In genomic region chr7:70348064-70348976, GRCm38 (mm10) we compare ENCODE assay signal across 9 mouse cellular contexts. TPM values are rescaled to one million over a fixed set of nuclear protein-coding genes. Genes with fewer than 3 reads are reported as not detected.
DNase-seq lines count a peak whose midpoint lies in the region; ATAC-seq and TF ChIP-seq lines count a peak whose summit lies in the region.
"Had no signal": no experiment of that assay in that cellular context is flagged by ENCODE, and none has a peak within 500 bp of the region (broad histone marks: within the 10 kb centered on the region; RNA-seq: fewer than 3 reads in every experiment).

No protein-coding gene starts in this region.

- no peaks in the 10 kb centered on the region for H3K9me3 ChIP-seq in embryonic facial prominence, embryonic 13.5 days
- H3K9me3 ChIP-seq in midbrain, embryonic 16.5 days (replicated peaks; ENCODE audit: control insufficient read depth, low read length, poor library complexity, severe bottlenecking) = no peaks in the 10 kb centered on the region

- peak overlapping the region; percentile 60 for H3K27ac ChIP-seq in heart, adult 2 months
- peak overlapping the region; percentile 90; the same call in 1 of the 2 replicates for H3K27ac ChIP-seq in embryonic facial prominence, embryonic 13.5 days
- H3K27ac ChIP-seq in midbrain, embryonic 16.5 days (ENCODE audit: low read length) = peak overlapping the region; percentile 89

- H3K27me3 ChIP-seq in heart, adult 2 months (ENCODE audit: control insufficient read depth, insufficient read depth, low read length) = no peaks in the 10 kb centered on the region
- peaks cover 76% of the 10 kb centered on the region for H3K27me3 ChIP-seq in embryonic facial prominence, embryonic 13.5 days
- peaks cover 35% of the 10 kb centered on the region for H3K27me3 ChIP-seq in midbrain, embryonic 16.5 days (ENCODE audit: control insufficient read depth, insufficient read depth, low read depth, low read length)

- TF ChIP-seq EP300 in heart, adult 2 months (IDR thresholded peaks at IDR 0.05; ENCODE audit: insufficient read depth, low read depth, low read length) = no peak

- no peak for TF ChIP-seq POLR2A in heart, adult 2 months (IDR thresholded peaks at IDR 0.05; ENCODE audit: insufficient read depth, low read depth, low read length)

- H3K4me1 ChIP-seq in heart, adult 2 months (ENCODE audit: control insufficient read depth, insufficient read depth, low read length) = peaks cover 2% of the 10 kb centered on the region
- peaks cover 44% of the 10 kb centered on the region for H3K4me1 ChIP-seq in embryonic facial prominence, embryonic 13.5 days
- peaks cover 19% of the 10 kb centered on the region for H3K4me1 ChIP-seq in midbrain, embryonic 16.5 days (ENCODE audit: control insufficient read depth, insufficient read depth, low read length)

- 0 out of 2 replicates have a peak, but pooled peaks cover 2% of the 10 kb centered on the region for H3K36me3 ChIP-seq in heart, adult 2 months (ENCODE audit: control insufficient read depth, insufficient read depth, low read length)
- H3K36me3 ChIP-seq in embryonic facial prominence, embryonic 13.5 days = no peaks in the 10 kb centered on the region
- no peaks in the 10 kb centered on the region for H3K36me3 ChIP-seq in midbrain, embryonic 16.5 days (ENCODE audit: control insufficient read depth, insufficient read depth, low read length)

- no peak for ATAC-seq in embryonic facial prominence, embryonic 13.5 days (ENCODE audit: insufficient number of reproducible peaks, insufficient read depth, low FRiP score, low TSS enrichment, low read depth)
- no peak for ATAC-seq in midbrain, embryonic 16.5 days

- peak overlapping the region; percentile 73 for H3K4me2 ChIP-seq in embryonic facial prominence, embryonic 13.5 days
- peak overlapping the region; percentile 76 for H3K4me2 ChIP-seq in midbrain, embryonic 16.5 days (ENCODE audit: low read length)

- no peak for TF ChIP-seq CTCF in heart, adult 2 months (IDR thresholded peaks at IDR 0.05)

- H3K79me2 ChIP-seq in heart, adult 2 months (replicated peaks; ENCODE audit: control insufficient read depth, insufficient read depth, low read length) = no peaks in the 10 kb centered on the region

- 40% methylated on average over 30 of the region's 30 CpGs for WGBS in heart, adult 2 months
- WGBS in embryonic facial prominence, embryonic 13.5 days = 18% methylated on average over 30 of the region's 30 CpGs
- WGBS in midbrain, embryonic 16.5 days = 10% methylated on average over 30 of the region's 30 CpGs

- H3K4me3 ChIP-seq in heart, adult 2 months = no peak overlapping the region
- 0 out of 2 replicates have a peak overlapping the region, but pooled peaks have one; percentile 1 for H3K4me3 ChIP-seq in embryonic facial prominence, embryonic 13.5 days
- H3K4me3 ChIP-seq in midbrain, embryonic 16.5 days (ENCODE audit: low read depth, low read length) = peak overlapping the region; percentile 14

- H3K9ac ChIP-seq in heart, adult 2 months (ENCODE audit: low read depth, low read length) = no peak overlapping the region; the same call in 1 of the 2 replicates
- H3K9ac ChIP-seq in embryonic facial prominence, embryonic 13.5 days = peak overlapping the region; percentile 51
- H3K9ac ChIP-seq in midbrain, embryonic 16.5 days (ENCODE audit: low read depth, low read length) = peak overlapping the region; percentile 64

- DNase-seq in heart, adult 2 months = no peak
- no peak for DNase-seq in heart, adult 9 months (ENCODE audit: low spot score in 2 of 2)
- peak; percentile 20 to 30 for DNase-seq in kidney, adult 8-10 months
- DNase-seq in adrenal gland, postnatal 14 days = no peak
- DNase-seq in frontal cortex, postnatal 36 days (ENCODE audit: low spot score in 2 of 2) = no peak
- no peak for DNase-seq in gastrocnemius, adult 18-20 months (ENCODE audit: low spot score)

- intact Hi-C loops in heart, adult 2 months (cut with DNase I) = loop anchor here (10.0 kb wide), 4 partner anchors 586 to 1516 kb away; no protein-coding TSS in a partner anchor

RNA-seq across cellular contexts. Expression of gene Nr2f2, which starts 18.2 kb away (rescaled TPM):
- 10 to 100 TPM; 16.4 to 18.8 TPM for total RNA-seq in heart, adult 2 months (2021)
- polyA plus RNA-seq in heart, adult 2 months (2012; rRNA removed) = 22.9 and 39.3 TPM in 2 replicates
- polyA plus RNA-seq in embryonic facial prominence, embryonic 13.5 days (2015; fragmentation: Nextera tagmentation; extraction: Ambion mirVana) = 36.0 and 42.9 TPM in 2 replicates
- polyA plus RNA-seq in midbrain, embryonic 16.5 days (2015; fragmentation: Nextera tagmentation; extraction: Ambion mirVana) = 78.0 and 102 TPM in 2 replicates
- total RNA-seq in adrenal gland, postnatal 14 days (2021) = 91.5 and 106 TPM in 2 replicates
- total RNA-seq in gastrocnemius, adult 18-20 months (2021) = 10 to 100 TPM; 18.6 to 25.1 TPM
- total RNA-seq: hematopoietic stem cell, adult 5-6 weeks had no signal

Comparison
In these comparisons a context has a peak if more than half of its experiments do, and no peak if none do; other contexts are left out.
1. DNase-seq: peak in kidney, adult 8-10 months (2 of 2); none in heart, adult 2 months (0 of 2), heart, adult 9 months (0 of 2), adrenal gland, postnatal 14 days (single experiment), frontal cortex, postnatal 36 days (0 of 2) and gastrocnemius, adult 18-20 months (single experiment).
2. Peak in every context shown above with its lines, with median percentiles within 50 percentile points of each other: H3K27ac ChIP-seq.